Mouse (Mus musculus) monocyte, adult 2 months (primary cell): ENCODE data around the gene Ankrd53.
"Not testable (repeated sequence)": the region's sequence is repeated elsewhere in the genome, so short reads cannot be mapped to it uniquely, and the experiment has no call there.

ENCODE experiments used
- DNase-seq, 2 experiments: peaks; one replicate each; pipeline ENCODE4 v3.0.0; 2022; ENCODE audit warnings: low spot score in 2 of 2, low read depth in 1 of 2

Ankrd53 gene

GRCm38 (mm10) chr6:83762880-83763431, 512 bp downstream of the Ankrd53 start:
- no peak for DNase-seq

- no peak for DNase-seq
These were observed 4.5 kb downstream of the Ankrd53 start for GRCm38 (mm10) chr6:83766982-83767381.

DNA sequence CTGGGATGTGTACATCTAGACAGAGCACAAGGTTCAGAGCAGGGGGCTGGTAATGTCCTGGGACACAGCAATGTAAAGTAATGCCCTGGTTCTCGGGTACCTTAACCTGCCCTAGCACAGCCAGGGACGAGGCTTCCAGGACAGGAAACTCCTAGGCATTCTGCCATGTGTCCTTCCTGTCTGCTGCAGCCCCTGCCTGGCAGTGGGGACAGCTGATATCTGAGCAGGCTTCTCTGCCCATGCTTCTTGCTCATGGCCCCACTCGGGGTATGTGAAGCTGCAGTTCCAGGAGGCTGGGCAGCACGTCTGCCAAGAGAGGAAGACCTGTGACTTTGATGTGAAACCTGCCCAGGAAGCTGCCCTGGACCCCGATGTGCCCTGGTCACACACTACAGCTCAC, 6.0 kb downstream of the Ankrd53 start:
- no peak for DNase-seq

DNA sequence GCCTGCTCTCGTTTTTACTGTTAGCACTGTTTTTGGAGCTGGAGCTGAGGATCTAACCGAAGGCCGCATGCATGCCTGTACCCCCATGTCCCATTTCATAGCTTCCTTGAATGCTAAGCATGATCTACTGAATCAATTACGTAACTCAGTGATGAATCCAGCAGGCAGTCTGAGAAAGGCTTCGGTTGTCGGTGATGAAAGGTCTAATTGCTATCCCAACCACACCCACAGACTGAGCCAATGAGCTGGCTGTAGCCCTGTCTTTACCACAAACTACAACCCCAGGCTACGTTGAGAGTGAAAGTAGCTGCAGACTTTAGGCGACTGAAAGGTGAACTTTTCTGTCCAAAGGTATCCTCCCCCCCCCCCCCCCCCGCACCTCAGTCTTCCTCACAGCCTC, 11.7 kb downstream of the Ankrd53 start:
- peak in 1 of 2 experiments; percentile 32 for DNase-seq

DNA sequence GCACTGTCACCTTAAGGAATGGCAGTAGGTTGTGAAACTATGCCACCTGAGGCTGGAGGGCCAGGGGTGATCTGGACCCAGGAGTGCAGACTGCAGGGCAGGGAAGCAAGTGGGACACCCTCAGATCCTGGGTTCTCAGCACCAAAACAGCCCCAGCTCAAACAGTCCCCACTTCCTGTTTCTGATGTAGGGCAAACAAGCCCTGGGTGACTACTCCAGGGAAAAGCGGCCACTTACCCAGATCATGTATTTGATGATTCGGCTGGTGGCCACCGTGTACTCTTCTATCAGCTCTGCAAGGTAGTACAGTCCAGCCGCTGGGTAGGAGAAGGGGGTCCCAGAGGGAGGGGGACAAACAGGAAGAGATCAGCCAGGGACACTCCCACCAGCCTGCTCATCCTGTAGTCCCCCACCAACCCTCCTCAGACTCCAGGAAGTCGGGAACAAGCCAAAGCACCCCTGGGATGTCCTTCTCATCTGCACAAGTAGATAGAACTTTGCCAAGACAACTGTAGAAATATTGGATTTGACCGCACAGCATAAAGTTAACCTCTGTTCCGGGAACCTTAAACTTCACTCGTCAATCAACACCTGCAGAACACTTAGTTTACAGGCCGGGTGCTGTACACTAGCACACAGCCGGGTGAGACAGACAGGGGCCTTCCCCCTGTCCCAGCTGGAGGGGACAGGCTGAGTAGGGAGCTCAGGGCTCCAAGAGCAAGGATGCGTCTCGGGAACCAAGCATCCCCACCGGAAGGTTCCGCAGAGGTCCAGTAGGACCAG, 12.5 kb downstream of the Ankrd53 start:
- peak in 1 of 2 experiments; percentile 14 for DNase-seq

GRCm38 (mm10) chr6:83775638-83776293, 13.3 kb downstream of the Ankrd53 start, which contains the start of gene Tex261:
Gene Tex261, minus strand, starts transcription at chr6:83775813.
- peak; percentile 70 to 79 for DNase-seq

DNA sequence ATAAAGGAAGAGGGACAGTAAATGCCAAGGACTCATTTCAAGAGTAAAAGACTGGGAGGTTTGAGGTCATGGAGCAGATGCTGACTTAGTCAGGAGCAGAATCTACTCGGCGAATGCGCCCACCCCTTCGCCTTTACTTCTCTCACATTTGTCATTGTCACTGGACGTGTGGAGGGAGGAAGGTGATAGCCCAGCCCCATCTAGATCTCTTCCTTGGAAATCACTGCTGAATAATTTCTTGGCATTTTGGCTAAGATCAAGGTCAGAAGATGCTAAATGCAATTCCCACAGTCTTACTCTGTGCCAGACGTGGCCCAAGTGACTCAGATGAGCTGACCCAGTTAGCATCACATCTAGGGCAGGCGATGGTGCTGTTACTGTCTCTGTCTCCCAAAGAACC, 15.9 kb downstream of the Ankrd53 start:
- DNase-seq: no peak

- DNase-seq: peak in 1 of 2 experiments; percentile 19
These were observed 16.6 kb downstream of the Ankrd53 start for GRCm38 (mm10) chr6:83779026-83779425.

- no peak for DNase-seq
These were observed 24.0 kb downstream of the Ankrd53 start for GRCm38 (mm10) chr6:83786426-83786825.

DNA sequence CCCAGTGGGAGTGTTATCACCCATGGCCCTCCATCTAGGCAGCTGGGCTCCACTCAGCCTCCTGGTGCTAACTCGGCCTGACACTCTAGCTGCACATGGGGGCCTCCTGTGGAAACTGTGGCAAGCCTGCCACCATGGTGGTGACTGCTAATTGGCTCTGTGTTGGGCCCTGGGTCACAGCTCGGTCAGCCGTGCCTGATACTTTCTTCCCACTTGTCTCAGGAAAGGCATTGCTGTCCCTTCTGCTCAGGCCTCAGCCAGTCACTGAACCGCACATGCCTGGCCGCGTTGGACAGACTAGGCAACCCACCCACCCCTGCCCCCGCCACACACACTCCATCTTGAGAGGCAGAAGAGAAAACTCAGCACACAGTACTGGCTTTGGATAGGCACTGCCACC, 26.1 kb downstream of the Ankrd53 start:
- no peak for DNase-seq

DNA sequence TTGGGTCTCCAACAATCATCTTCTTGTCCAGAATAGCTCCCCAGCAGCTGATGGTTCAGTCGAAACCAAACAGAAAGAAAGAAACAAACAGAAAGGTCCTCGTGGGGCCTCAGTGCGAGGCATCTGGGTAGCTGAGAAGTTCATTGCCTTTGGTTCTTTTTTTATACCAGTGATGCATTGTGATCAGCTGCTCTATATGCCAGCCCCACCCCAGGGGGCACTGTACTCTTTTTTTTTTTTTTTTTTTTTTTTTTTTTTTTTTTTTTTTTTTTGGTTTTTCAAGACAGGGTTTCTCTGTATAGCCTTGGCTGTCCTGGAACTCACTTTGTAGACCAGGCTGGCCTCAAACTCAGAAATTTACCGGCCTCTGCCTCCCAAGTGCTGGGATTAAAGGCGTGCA, 28.1 kb downstream of the Ankrd53 start:
- not testable (repeated sequence) for DNase-seq

DNA sequence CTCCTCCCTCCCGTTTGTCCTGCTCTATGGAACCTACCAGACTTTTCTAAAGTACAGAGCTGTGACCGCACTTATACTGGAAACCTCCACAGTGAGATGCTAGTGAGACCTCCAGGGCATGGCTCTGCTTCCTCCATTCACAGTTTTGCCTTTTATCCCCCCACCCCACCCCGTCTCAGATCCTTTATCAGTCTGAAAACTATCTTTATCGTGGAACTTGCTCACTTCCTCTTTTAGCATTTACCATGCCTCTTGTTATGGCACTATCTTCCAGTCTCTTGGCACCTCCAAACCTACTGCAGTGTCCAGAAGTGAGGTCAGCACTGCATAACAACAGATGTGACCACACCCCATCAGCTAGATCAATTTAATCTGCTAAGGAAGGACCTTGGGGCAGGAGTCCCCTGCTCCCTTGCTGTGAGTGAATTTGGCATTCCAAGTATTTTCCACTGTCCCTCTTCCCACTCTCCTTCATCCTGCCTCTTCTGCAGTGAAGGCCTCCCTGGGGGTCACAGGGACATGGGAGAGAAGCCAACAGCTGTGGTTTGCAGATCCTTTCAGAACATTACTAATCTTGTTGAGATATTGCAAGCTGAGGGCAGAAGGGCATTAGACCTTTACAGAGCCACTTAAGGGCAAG, 28.9 kb downstream of the Ankrd53 start:
- no peak for DNase-seq

- DNase-seq: peak; percentile 93 to 95
These were observed 32.4 kb downstream of the Ankrd53 start, which contains the start of gene Nagk for GRCm38 (mm10) chr6:83794760-83795296. Gene Nagk, plus strand, starts transcription at chr6:83794982.

- DNase-seq: peak; percentile 40 to 55
These were observed 33.1 kb downstream of the Ankrd53 start for GRCm38 (mm10) chr6:83795492-83795900.

- DNase-seq: no peak
These were observed 34.2 kb downstream of the Ankrd53 start for GRCm38 (mm10) chr6:83796686-83797085.

DNA sequence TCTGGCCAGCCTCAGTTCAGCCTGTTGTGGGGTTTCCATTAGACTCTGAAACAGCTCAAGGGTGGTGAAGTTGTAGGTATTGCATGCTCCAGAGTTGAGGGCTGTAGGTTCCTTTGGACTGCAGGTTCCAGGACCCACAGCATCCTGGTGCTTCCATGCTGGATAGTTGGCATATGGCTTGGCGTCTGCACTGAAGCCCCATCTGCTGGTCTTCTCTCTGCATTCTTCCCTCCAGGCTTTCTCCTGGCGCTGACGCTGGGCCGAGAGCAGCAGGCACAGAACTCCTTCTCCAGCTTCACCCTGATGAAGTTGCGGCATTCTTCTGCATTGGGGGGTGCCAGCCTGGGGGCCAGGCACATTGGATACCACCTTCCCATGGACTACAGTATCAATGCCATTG, 39.6 kb downstream of the Ankrd53 start:
- DNase-seq: no peak

GRCm38 (mm10) chr6:83802846-83803245, 40.4 kb downstream of the Ankrd53 start:
- DNase-seq: no peak

DNA sequence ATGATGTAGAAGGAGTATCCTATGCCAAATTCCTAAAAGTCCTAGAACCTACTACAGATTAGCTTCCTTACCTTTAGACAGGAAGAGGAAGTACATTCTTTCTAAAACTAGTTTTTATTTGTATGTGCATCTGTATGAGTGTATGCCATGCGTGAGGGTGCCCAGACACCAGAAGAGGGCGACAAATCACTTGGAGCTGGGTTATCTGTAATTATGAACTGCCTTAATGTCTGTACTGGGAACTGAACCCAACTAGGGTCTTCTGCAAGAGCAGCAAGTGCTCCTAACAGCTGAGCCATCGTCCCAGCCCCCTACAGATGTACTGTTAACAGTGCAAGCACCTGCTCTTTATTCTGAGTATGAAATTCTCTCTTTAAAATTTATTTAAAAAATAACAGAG, 53.4 kb downstream of the Ankrd53 start:
- DNase-seq: no peak
